Mouse (Mus musculus) common myeloid progenitor, adult 5-6 weeks (primary cell): ENCODE results near the gene Dctn3. TPM values are rescaled to one million over a fixed set of nuclear protein-coding genes. Genes with fewer than 3 reads are reported as not detected.

ENCODE experiments used
- ATAC-seq: replicated peaks from 2 replicates; pipeline ENCODE4 v1.8.0; 2016; ENCODE audit warnings: low read depth, mild to moderate bottlenecking, moderate TSS enrichment, inconsistent platforms; ENCODE audit not compliant: poor library complexity, severe bottlenecking
- total RNA-seq: library from RNA; stranded (forward); fragments of 200-1000, 187-1606 nt; gene quantifications from 2 replicates; pipeline ENCODE4 v1.2.3, GENCODE M21; 2017

Gene Dctn3
- total RNA-seq, 1 experiment from 2014 or later: 92.5 TPM

GRCm38 (mm10) chr4:41677006-41677629 is 45.9 kb downstream of the Dctn3 start:
- no peak for ATAC-seq

- 0 out of 2 replicates have a peak, but pooled peaks have one; percentile 19 for ATAC-seq
These were observed 46.5 kb downstream of the Dctn3 start for GRCm38 (mm10) chr4:41676248-41677005.

GRCm38 (mm10) chr4:41673186-41673585 is 49.8 kb downstream of the Dctn3 start:
- no peak for ATAC-seq

GRCm38 (mm10) chr4:41672522-41672963 is 50.4 kb downstream of the Dctn3 start:
- ATAC-seq: no peak

GRCm38 (mm10) chr4:41671963-41672480 is 50.9 kb downstream of the Dctn3 start:
- ATAC-seq: no peak

GRCm38 (mm10) chr4:41671500-41671899 is 51.5 kb downstream of the Dctn3 start:
- ATAC-seq: no peak

- no peak for ATAC-seq
These were observed 52.1 kb downstream of the Dctn3 start for GRCm38 (mm10) chr4:41670836-41671235.

GRCm38 (mm10) chr4:41666646-41667045 is 56.3 kb downstream of the Dctn3 start:
- ATAC-seq: no peak

GRCm38 (mm10) chr4:41665009-41665675 is 57.8 kb downstream of the Dctn3 start:
- no peak for ATAC-seq

Other genes with a start within 250 kb of the Dctn3 start
- gene AI464131, start 220.1 kb downstream of the Dctn3 start, total RNA-seq: 0.09 TPM in 1 of 2 replicates, not detected in the other
- 0.58 TPM in 1 of 2 replicates, not detected in the other for gene 1110017D15Rik, start 205.8 kb downstream of the Dctn3 start, total RNA-seq
- gene Fam219a, start 153.6 kb downstream of the Dctn3 start, total RNA-seq: 0.64 and 3.2 TPM in 2 replicates
- not detected in 2 replicates for gene Dnaic1, start 153.4 kb downstream of the Dctn3 start, total RNA-seq
- not detected in 2 replicates for gene Enho, start 82.8 kb downstream of the Dctn3 start, total RNA-seq
- gene Cntfr, start 26.1 kb downstream of the Dctn3 start, total RNA-seq: not detected in 2 replicates
- gene Il11ra1, start 23.2 kb downstream of the Dctn3 start, total RNA-seq: 104 and 110 TPM in 2 replicates
- gene Rpp25l, start 9.6 kb downstream of the Dctn3 start, total RNA-seq: 22.8 and 28.2 TPM in 2 replicates
- gene Arid3c, start 8.0 kb upstream of the Dctn3 start, total RNA-seq: not detected in 2 replicates
- 18.4 and 26.9 TPM in 2 replicates for gene Galt, start 32.1 kb upstream of the Dctn3 start, total RNA-seq
- 61.0 and 86.9 TPM in 2 replicates for gene Sigmar1, start 33.0 kb upstream of the Dctn3 start, total RNA-seq
- 7.3 and 18.8 TPM in 2 replicates for gene Ccl27a, start 51.1 kb upstream of the Dctn3 start, total RNA-seq
- not detected in 2 replicates for gene Gm21541, start 180.4 kb upstream of the Dctn3 start, total RNA-seq
- 0.37 and 2.8 TPM in 2 replicates for gene Gm20878, start 218.4 kb upstream of the Dctn3 start, total RNA-seq
- gene Fam205a4, start 242.9 kb upstream of the Dctn3 start, total RNA-seq: not detected in 2 replicates